Mouse (Mus musculus) MEL (cell line): Measurements from ENCODE around the gene Abl2. TPM values are rescaled to one million over a fixed set of nuclear protein-coding genes. Genes with fewer than 3 reads are reported as not detected.

Experiments
- DNase-seq: peaks from one replicate; pipeline ENCODE4 v3.0.0; 2011; ENCODE audit warnings: low read depth, low spot score
- H3K27ac ChIP-seq: 2 replicates; pipeline ENCODE4 v1.5.1; 2012; ENCODE audit warnings: low read depth, mild to moderate bottlenecking, control low read depth, low read length, moderate library complexity; ENCODE audit not compliant: control insufficient read depth
- H3K27me3 ChIP-seq, 2 experiments: fragments of 150-350 bp in 1 of 2; sonication (generic) in 1 of 2; 2 replicates each; pipeline ENCODE4 v1.6.1; 2012; ENCODE audit warnings: low read length in 2 of 2, mild to moderate bottlenecking in 2 of 2, improper control_type of control experiment in 1 of 2, moderate library complexity in 1 of 2; ENCODE audit not compliant: insufficient read depth in 2 of 2, control insufficient read depth in 1 of 2
- H3K36me3 ChIP-seq, 2 experiments: 2 replicates each; pipeline ENCODE4 v1.6.1; 2012 to 2014; ENCODE audit warnings: low read length in 2 of 2, improper control_type of control experiment in 1 of 2, inconsistent platforms in 1 of 2, mild to moderate bottlenecking in 1 of 2; ENCODE audit not compliant: insufficient read depth in 2 of 2, control insufficient read depth in 1 of 2
- H3K4me1 ChIP-seq, 2 experiments: fragments of 150-350 bp in 1 of 2; sonication (generic) in 1 of 2; 2 replicates each; pipeline ENCODE4 v1.6.1; 2012; ENCODE audit warnings: low read length in 2 of 2, improper control_type of control experiment in 1 of 2, mild to moderate bottlenecking in 1 of 2; ENCODE audit not compliant: insufficient read depth in 2 of 2, control insufficient read depth in 1 of 2
- H3K4me3 ChIP-seq, 2 experiments: fragments of 150-350 bp in 1 of 2; sonication (generic) in 1 of 2; 2 replicates each; pipeline ENCODE4 v1.5.1; 2012; ENCODE audit warnings: low read depth in 2 of 2, low read length in 2 of 2, mild to moderate bottlenecking in 2 of 2, moderate library complexity in 2 of 2, control low read depth in 1 of 2, improper control_type of control experiment in 1 of 2; ENCODE audit not compliant: control insufficient read depth in 1 of 2, insufficient read depth in 1 of 2
- H3K79me2 ChIP-seq: 2 replicates; pipeline ENCODE4 v1.6.1; 2012; ENCODE audit warnings: mild to moderate bottlenecking, low read length, moderate library complexity; ENCODE audit not compliant: control insufficient read depth, poor library complexity, insufficient read depth
- H3K9ac ChIP-seq: 2 replicates; pipeline ENCODE4 v1.6.1; 2012; ENCODE audit warnings: low read depth, mild to moderate bottlenecking, control low read depth, low read length, moderate library complexity; ENCODE audit not compliant: control insufficient read depth, poor library complexity, severe bottlenecking
- H3K9me3 ChIP-seq: fragments of 150-350 bp; sonication (generic); replicated peaks from 2 replicates; pipeline ENCODE4 v1.6.1; 2012; ENCODE audit warnings: mild to moderate bottlenecking, low read length, improper control_type of control experiment, moderate library complexity; ENCODE audit not compliant: insufficient read depth
- CHD1 ChIP-seq: IDR thresholded peaks from 2 replicates; pipeline ENCODE4 v1.6.1; 2012; ENCODE audit warnings: low read depth, mild to moderate bottlenecking, inconsistent platforms, low read length, improper control_type of control experiment
- CHD2 ChIP-seq: IDR thresholded peaks from 2 replicates; pipeline ENCODE4 v1.6.1; 2011; ENCODE audit warnings: low read length, improper control_type of control experiment
- CTCF ChIP-seq, 3 experiments: IDR thresholded peaks in 2 of 3; conservative IDR thresholded peaks in 1 of 3; 2 replicates each; pipeline ENCODE4 v1.5.1; 2011 to 2012; ENCODE audit warnings: low read length in 3 of 3, low read depth in 2 of 3, mild to moderate bottlenecking in 2 of 3, improper control_type of control experiment in 1 of 3, inconsistent platforms in 1 of 3, mixed read lengths in 1 of 3, moderate library complexity in 1 of 3; ENCODE audit not compliant: control insufficient read depth in 1 of 3, insufficient read depth in 1 of 3, poor library complexity in 1 of 3, severe bottlenecking in 1 of 3
- EP300 ChIP-seq, 2 experiments: IDR thresholded peaks; 2 replicates each; pipeline ENCODE4 v1.6.1; 2011; ENCODE audit warnings: improper control_type of control experiment in 2 of 2, low read length in 2 of 2, low read depth in 1 of 2, mild to moderate bottlenecking in 1 of 2
- JUND ChIP-seq: IDR thresholded peaks from 2 replicates; pipeline ENCODE4 v1.6.1; 2011; ENCODE audit warnings: low read depth, mild to moderate bottlenecking, improper control_type of control experiment, low read length
- MAFK ChIP-seq: IDR thresholded peaks from 2 replicates; pipeline ENCODE4 v1.6.1; 2011; ENCODE audit warnings: low read depth, mild to moderate bottlenecking, low read length, improper control_type of control experiment, borderline replicate concordance
- MAX ChIP-seq: IDR thresholded peaks from 2 replicates; pipeline ENCODE4 v1.6.1; 2011; ENCODE audit warnings: low read length, improper control_type of control experiment
- MAZ ChIP-seq: IDR thresholded peaks from 2 replicates; pipeline ENCODE4 v1.6.1; 2012; ENCODE audit warnings: low read depth, mild to moderate bottlenecking, inconsistent platforms, low read length, improper control_type of control experiment
- MYB ChIP-seq: IDR thresholded peaks from 2 replicates; pipeline ENCODE4 v1.6.1; 2011; ENCODE audit warnings: mild to moderate bottlenecking, low read depth, low read length, improper control_type of control experiment
- MYC ChIP-seq: IDR thresholded peaks from 2 replicates; pipeline ENCODE4 v1.6.1; 2011; ENCODE audit warnings: low read depth, mild to moderate bottlenecking, low read length, improper control_type of control experiment, moderate library complexity
- POLR2AphosphoS2 ChIP-seq: IDR thresholded peaks from 2 replicates; pipeline ENCODE4 v1.6.1; 2011; ENCODE audit warnings: low read length, improper control_type of control experiment
- POLR2AphosphoS5 ChIP-seq: IDR thresholded peaks from 2 replicates; pipeline ENCODE4 v1.6.1; 2012; ENCODE audit warnings: low read depth, borderline replicate concordance, mild to moderate bottlenecking, inconsistent platforms, low read length, moderate library complexity, mixed read lengths
- RAD21 ChIP-seq: IDR thresholded peaks from 2 replicates; pipeline ENCODE4 v1.6.1; 2011; ENCODE audit warnings: mild to moderate bottlenecking, low read depth, low read length, improper control_type of control experiment
- RCOR1 ChIP-seq: IDR thresholded peaks from 2 replicates; pipeline ENCODE4 v1.6.1; 2012; ENCODE audit warnings: low read depth, mild to moderate bottlenecking, inconsistent platforms, low read length, improper control_type of control experiment
- SMC3 ChIP-seq: IDR thresholded peaks from 2 replicates; pipeline ENCODE4 v1.6.1; 2011; ENCODE audit warnings: low read depth, low read length, improper control_type of control experiment
- TAL1 ChIP-seq: IDR thresholded peaks from 2 replicates; pipeline ENCODE4 v1.6.1; 2012; ENCODE audit warnings: mild to moderate bottlenecking, inconsistent platforms, low read length, moderate library complexity, mixed read lengths
- TBP ChIP-seq: IDR thresholded peaks from 2 replicates; pipeline ENCODE4 v1.8.0; 2011; ENCODE audit warnings: low read depth, low read length, improper control_type of control experiment
- UBTF ChIP-seq: IDR thresholded peaks from 2 replicates; pipeline ENCODE4 v1.6.1; 2012; ENCODE audit warnings: low read depth, mild to moderate bottlenecking, inconsistent platforms, low read length, improper control_type of control experiment, moderate library complexity, borderline replicate concordance; ENCODE audit not compliant: insufficient read depth
- USF1 ChIP-seq: IDR thresholded peaks from 2 replicates; pipeline ENCODE4 v1.6.1; 2014; ENCODE audit warnings: low read depth, mild to moderate bottlenecking, inconsistent platforms, low read length, improper control_type of control experiment, moderate library complexity
- USF2 ChIP-seq, 2 experiments: IDR thresholded peaks; 2 replicates each; pipeline ENCODE4 v1.6.1; 2011 to 2012; ENCODE audit warnings: improper control_type of control experiment in 2 of 2, low read length in 2 of 2, borderline replicate concordance in 1 of 2, inconsistent platforms in 1 of 2, low read depth in 1 of 2, mild to moderate bottlenecking in 1 of 2; ENCODE audit not compliant: insufficient read depth in 1 of 2
- ZC3H11A ChIP-seq: IDR thresholded peaks from 2 replicates; pipeline ENCODE4 v1.6.1; 2012; ENCODE audit warnings: low read depth, mild to moderate bottlenecking, inconsistent platforms, low read length, improper control_type of control experiment
- ZMIZ1 ChIP-seq: IDR thresholded peaks from 2 replicates; pipeline ENCODE4 v1.6.1; 2012; ENCODE audit warnings: low read depth, mild to moderate bottlenecking, inconsistent platforms, low read length, improper control_type of control experiment, moderate library complexity
- ZNF384 ChIP-seq: IDR thresholded peaks from 2 replicates; pipeline ENCODE4 v1.6.1; 2012; ENCODE audit warnings: low read depth, mild to moderate bottlenecking, inconsistent platforms, low read length, improper control_type of control experiment
- polyA plus RNA-seq, 2 experiments: library from polyadenylated mRNA; stranded (reverse) in 1 of 2; unstranded in 1 of 2; fragments of >175 nt in 1 of 2; fragments of >200 nt in 1 of 2; gene quantifications; 2 replicates each; pipeline versions ENCODE4 v1.2.1 to v1.2.4; 2012; ENCODE audit warnings: low replicate concordance in 2 of 2, low read depth in 1 of 2; ENCODE audit not compliant: insufficient read length in 2 of 2, insufficient read depth in 1 of 2, missing spikeins in 1 of 2
- total RNA-seq: library from RNA; depleted of rRNA; stranded (reverse); fragments of 300-350 nt; gene quantifications from 2 replicates; pipeline ENCODE4 v1.2.3, GENCODE M21; 2012

Abl2 gene
- total and polyA plus RNA-seq, 3 experiments = 13.8 to 17.5 TPM; not detected in 1

GRCm38 (mm10) chr1:156644061-156644460, 85.5 kb downstream of the Abl2 start:
- H3K36me3 ChIP-seq = peaks cover 4 to 18% of the 10 kb centered on the region in 2 experiments
- no peak overlapping the region for H3K4me3 ChIP-seq
- TF ChIP-seq ZC3H11A (no peak), JUND (no peak), TAL1 (no peak), ZMIZ1 (no peak), POLR2AphosphoS2 (no peak), MYB (no peak), ZNF384 (no peak), CHD2 (no peak), USF1 (no peak)
- no peak overlapping the region for H3K9ac ChIP-seq
- H3K9me3 ChIP-seq = no peaks in the 10 kb centered on the region
- H3K27ac ChIP-seq = no peak overlapping the region
- H3K4me1 ChIP-seq = peaks cover 0 to 18% of the 10 kb centered on the region in 2 experiments; a peak in 3 of 4 replicates
- H3K79me2 ChIP-seq = no peaks in the 10 kb centered on the region
- no peaks in the 10 kb centered on the region for H3K27me3 ChIP-seq
- no peak for DNase-seq

- no peak for DNase-seq
- Histone ChIP-seq H3K4me3 (no peak overlapping the region), H3K79me2 (no peaks in the 10 kb centered on the region), H3K9ac (no peak overlapping the region), H3K4me1 (peaks cover 0 to 19% of the 10 kb centered on the region in 2 experiments; a peak in 3 of 4 replicates), H3K9me3 (no peaks in the 10 kb centered on the region), H3K27me3 (no peaks in the 10 kb centered on the region), H3K36me3 (peaks cover 3 to 22% of the 10 kb centered on the region in 2 experiments; a peak in 3 of 4 replicates), H3K27ac (no peak overlapping the region)
- no peak for TF ChIP-seq SMC3
- no peak for TF ChIP-seq CTCF (IDR thresholded peaks at IDR 0.05 in 2 of 3, conservative IDR thresholded peaks at IDR 0.05 in 1 of 3; ENCODE audit: control insufficient read depth in 1 of 3, insufficient read depth in 1 of 3, low read depth in 2 of 3, low read length in 3 of 3, poor library complexity in 1 of 3, severe bottlenecking in 1 of 3)
- TF ChIP-seq MYC = no peak
- no peak for TF ChIP-seq RAD21
- TF ChIP-seq MAX = no peak
- no peak for TF ChIP-seq RCOR1
- TF ChIP-seq CHD1 = no peak
- no peak for TF ChIP-seq MAFK
- no peak for TF ChIP-seq POLR2AphosphoS5
- TF ChIP-seq ZNF384 = no peak
- no peak for TF ChIP-seq EP300 (IDR thresholded peaks at IDR 0.05; ENCODE audit: low read depth in 1 of 2, low read length in 2 of 2)
- no peak for TF ChIP-seq UBTF
- TF ChIP-seq USF2 (IDR thresholded peaks at IDR 0.05; ENCODE audit: borderline replicate concordance in 1 of 2, insufficient read depth in 1 of 2, low read depth in 1 of 2, low read length in 2 of 2) = no peak
- TF ChIP-seq TBP = no peak
- TF ChIP-seq POLR2AphosphoS2 = no peak
- TF ChIP-seq JUND = no peak
- no peak for TF ChIP-seq USF1
- no peak for TF ChIP-seq ZMIZ1
- TF ChIP-seq MAZ = no peak
Observed at GRCm38 (mm10) chr1:156644780-156645523, 86.4 kb downstream of the Abl2 start.
